Mouse (Mus musculus) bone marrow macrophage, adult 2 months (primary cell): ENCODE results near the gene Mn1.

ENCODE experiments used
- CTCF ChIP-seq: IDR thresholded peaks from 2 replicates; pipeline ENCODE4 v1.5.1; 2012; ENCODE audit warnings: low read depth, mild to moderate bottlenecking, low read length, moderate library complexity
- POLR2A ChIP-seq: IDR thresholded peaks from 2 replicates; pipeline ENCODE4 v1.6.1; 2012; ENCODE audit warnings: mild to moderate bottlenecking, low read depth, low read length, borderline replicate concordance

GRCm38 (mm10) chr5:111438336-111438735 is 21.2 kb downstream of the Mn1 start:
- TF ChIP-seq CTCF (no peak), POLR2A (no peak)
